Mouse (Mus musculus) liver, postnatal 0 days (tissue): ENCODE measurements at regions not wholly inside any gene's neighbourhood (a gene's known extent, or its start where the extent isn't known, plus 50 kb on each side); places are given as distances from the start of the nearest gene placed in this dataset.

Source experiments
- ATAC-seq: fragments of 200-750 bp; cut with Nextera tagmentation; 2 replicates; pipeline ENCODE4 v1.8.0; 2017; ENCODE audit warnings: mild to moderate bottlenecking, moderate library complexity
- DNase-seq: peaks from one replicate; pipeline ENCODE4 v3.0.0-alpha.2; 2016
- H3K27ac ChIP-seq: fragments of 300-500 bp; sonication (generic); 2 replicates; pipeline ENCODE4 v1.5.1; 2014; ENCODE audit warnings: antibody characterized with exemption, moderate library complexity, mild to moderate bottlenecking, low read depth
- H3K27me3 ChIP-seq: fragments of 300-500 bp; sonication (generic); 2 replicates; pipeline ENCODE4 v1.6.1; 2014; ENCODE audit warnings: low read length, control low read depth, mixed read lengths; ENCODE audit not compliant: insufficient read depth
- H3K36me3 ChIP-seq: fragments of 300-500 bp; sonication (generic); replicated peaks from 2 replicates; pipeline ENCODE4 v1.6.1; 2014; ENCODE audit warnings: mild to moderate bottlenecking, control low read depth, low read length, moderate library complexity, mixed read lengths; ENCODE audit not compliant: insufficient read depth
- H3K4me1 ChIP-seq: fragments of 300-500 bp; sonication (generic); 2 replicates; pipeline ENCODE4 v1.6.1; 2014; ENCODE audit warnings: antibody characterized with exemption, mild to moderate bottlenecking, control low read depth; ENCODE audit not compliant: insufficient read depth
- H3K4me2 ChIP-seq: fragments of 300-500 bp; sonication (generic); 2 replicates; pipeline ENCODE4 v1.6.1; 2014; ENCODE audit warnings: low read depth, mild to moderate bottlenecking, low read length, moderate library complexity, mixed read lengths
- H3K4me3 ChIP-seq: fragments of 300-500 bp; sonication (generic); 2 replicates; pipeline ENCODE4 v1.5.1; 2014; ENCODE audit warnings: low read depth, low read length
- H3K9ac ChIP-seq: fragments of 300-500 bp; sonication (generic); replicated peaks from 2 replicates; pipeline ENCODE4 v1.6.1; 2014; ENCODE audit warnings: mild to moderate bottlenecking, moderate library complexity
- H3K9me3 ChIP-seq: fragments of 300-500 bp; sonication (generic); 2 replicates; pipeline ENCODE4 v1.6.1; 2016; ENCODE audit warnings: mild to moderate bottlenecking, control low read depth, low read length, mixed read lengths
- CTCF ChIP-seq: sonication (generic); IDR thresholded peaks from 2 replicates; pipeline ENCODE4 v1.5.1; 2016; ENCODE audit warnings: antibody characterized with exemption, low read depth
- EP300 ChIP-seq: IDR thresholded peaks from 2 replicates; pipeline ENCODE4 v1.6.1; 2016; ENCODE audit warnings: antibody characterized with exemption, low read depth, mild to moderate bottlenecking
- WGBS: fragments of 180-500 bp; shearing (Covaris S2); extraction: QIAGEN DNeasy Blood & Tissue Kit; methylation state at CpG from one replicate; pipeline ENCODE4 v1.1.7; 2014; ENCODE audit not compliant: insufficient replicate concordance; 5-methylcytosine and 5-hydroxymethylcytosine counted together

GRCm38 (mm10) chr3:77051884-77052283 is 977.8 kb downstream of the Fstl5 start:
- no peaks in the 10 kb centered on the region for H3K27me3 ChIP-seq
- TF ChIP-seq EP300 (no peak), CTCF (no peak)
- no peaks in the 10 kb centered on the region for H3K36me3 ChIP-seq
- 72% methylated on average over 1 of the region's 1 CpGs for WGBS
- H3K27ac ChIP-seq, result no peak overlapping the region
- no peaks in the 10 kb centered on the region for H3K9me3 ChIP-seq
- no peak overlapping the region for H3K4me2 ChIP-seq
- no peak overlapping the region for H3K9ac ChIP-seq
- ATAC-seq (peak; percentile 72), DNase-seq (no peak)
- no peaks in the 10 kb centered on the region for H3K4me1 ChIP-seq
- H3K4me3 ChIP-seq, result no peak overlapping the region

- H3K9ac ChIP-seq, result no peak overlapping the region
- no peak overlapping the region for H3K4me3 ChIP-seq
- no peak for TF ChIP-seq EP300
- no peak for TF ChIP-seq CTCF
- H3K4me1 ChIP-seq, result no peaks in the 10 kb centered on the region
- H3K9me3 ChIP-seq, result no peaks in the 10 kb centered on the region
- H3K27ac ChIP-seq, result no peak overlapping the region
- H3K27me3 ChIP-seq, result no peaks in the 10 kb centered on the region
- H3K36me3 ChIP-seq, result no peaks in the 10 kb centered on the region
- no peak overlapping the region for H3K4me2 ChIP-seq
- no peak for ATAC-seq
- DNase-seq, result no peak
Observed at GRCm38 (mm10) chr3:77075055-77075454, 1001.0 kb downstream of the Fstl5 start.

- H3K9me3 ChIP-seq, result no peaks in the 10 kb centered on the region
- no peak for ATAC-seq
- TF ChIP-seq CTCF (no peak), EP300 (no peak)
- no peak for DNase-seq
- H3K4me1 ChIP-seq, result no peaks in the 10 kb centered on the region
- H3K9ac ChIP-seq, result no peak overlapping the region
- no peak overlapping the region for H3K27ac ChIP-seq
- no peaks in the 10 kb centered on the region for H3K27me3 ChIP-seq
- H3K36me3 ChIP-seq, result no peaks in the 10 kb centered on the region
- H3K4me2 ChIP-seq, result no peak overlapping the region
- H3K4me3 ChIP-seq, result no peak overlapping the region
- WGBS, result 58% methylated on average over 3 of the region's 3 CpGs
Observed at GRCm38 (mm10) chr3:77091812-77092211, 1017.7 kb downstream of the Fstl5 start.

GRCm38 (mm10) chr3:77112969-77113368 is 1038.9 kb downstream of the Fstl5 start:
- Histone ChIP-seq H3K27ac (no peak overlapping the region), H3K36me3 (no peaks in the 10 kb centered on the region), H3K9me3 (no peaks in the 10 kb centered on the region), H3K4me2 (no peak overlapping the region), H3K9ac (no peak overlapping the region), H3K4me1 (no peaks in the 10 kb centered on the region), H3K27me3 (no peaks in the 10 kb centered on the region), H3K4me3 (no peak overlapping the region)
- DNase-seq (no peak), ATAC-seq (no peak)
- no peak for TF ChIP-seq CTCF
- WGBS, result 52% methylated on average over 2 of the region's 2 CpGs

- Histone ChIP-seq H3K4me2 (no peak overlapping the region), H3K4me1 (no peaks in the 10 kb centered on the region)
- ATAC-seq, result no peak
Observed at GRCm38 (mm10) chr3:77120581-77120980, 1046.5 kb downstream of the Fstl5 start.

GRCm38 (mm10) chr3:77151636-77152035 is 1077.6 kb downstream of the Fstl5 start:
- H3K9me3 ChIP-seq, result no peaks in the 10 kb centered on the region
- H3K27ac ChIP-seq, result no peak overlapping the region
- H3K4me3 ChIP-seq, result no peak overlapping the region
- H3K4me2 ChIP-seq, result no peak overlapping the region
- 73% methylated on average over 1 of the region's 1 CpGs for WGBS
- H3K9ac ChIP-seq, result no peak overlapping the region
- H3K36me3 ChIP-seq, result no peaks in the 10 kb centered on the region
- TF ChIP-seq CTCF, result no peak
- no peak for TF ChIP-seq EP300
- no peaks in the 10 kb centered on the region for H3K4me1 ChIP-seq
- no peaks in the 10 kb centered on the region for H3K27me3 ChIP-seq
- DNase-seq (no peak), ATAC-seq (no peak)

More at GRCm38 (mm10) chr3:77120581-77120980, 1046.5 kb downstream of the Fstl5 start:
- DNase-seq, result no peak
- no peak for TF ChIP-seq CTCF
- Histone ChIP-seq H3K27me3 (no peaks in the 10 kb centered on the region), H3K36me3 (no peaks in the 10 kb centered on the region), H3K4me3 (no peak overlapping the region), H3K9ac (no peak overlapping the region), H3K9me3 (no peaks in the 10 kb centered on the region), H3K27ac (no peak overlapping the region)
- 80% methylated on average over 8 of the region's 8 CpGs for WGBS

GRCm38 (mm10) chr3:77197828-77198227 is 1123.8 kb downstream of the Fstl5 start:
- Histone ChIP-seq H3K36me3 (no peaks in the 10 kb centered on the region), H3K27ac (no peak overlapping the region), H3K9ac (no peak overlapping the region), H3K4me1 (no peaks in the 10 kb centered on the region), H3K9me3 (no peaks in the 10 kb centered on the region; the same call in 1 of the 2 replicates), H3K27me3 (no peaks in the 10 kb centered on the region), H3K4me2 (no peak overlapping the region), H3K4me3 (no peak overlapping the region)
- DNase-seq (no peak), ATAC-seq (no peak)
- no peak for TF ChIP-seq EP300
- TF ChIP-seq CTCF, result no peak
- 73% methylated on average over 1 of the region's 1 CpGs for WGBS
